Mouse (Mus musculus) thymus, postnatal 10 days (tissue): ENCODE results near the gene Rapgef3.

Source experiments
- DNase-seq, 2 experiments: peaks; one replicate each; pipeline ENCODE4 v3.0.0; 2021; ENCODE audit warnings: low spot score in 2 of 2

The Rapgef3 gene

DNA sequence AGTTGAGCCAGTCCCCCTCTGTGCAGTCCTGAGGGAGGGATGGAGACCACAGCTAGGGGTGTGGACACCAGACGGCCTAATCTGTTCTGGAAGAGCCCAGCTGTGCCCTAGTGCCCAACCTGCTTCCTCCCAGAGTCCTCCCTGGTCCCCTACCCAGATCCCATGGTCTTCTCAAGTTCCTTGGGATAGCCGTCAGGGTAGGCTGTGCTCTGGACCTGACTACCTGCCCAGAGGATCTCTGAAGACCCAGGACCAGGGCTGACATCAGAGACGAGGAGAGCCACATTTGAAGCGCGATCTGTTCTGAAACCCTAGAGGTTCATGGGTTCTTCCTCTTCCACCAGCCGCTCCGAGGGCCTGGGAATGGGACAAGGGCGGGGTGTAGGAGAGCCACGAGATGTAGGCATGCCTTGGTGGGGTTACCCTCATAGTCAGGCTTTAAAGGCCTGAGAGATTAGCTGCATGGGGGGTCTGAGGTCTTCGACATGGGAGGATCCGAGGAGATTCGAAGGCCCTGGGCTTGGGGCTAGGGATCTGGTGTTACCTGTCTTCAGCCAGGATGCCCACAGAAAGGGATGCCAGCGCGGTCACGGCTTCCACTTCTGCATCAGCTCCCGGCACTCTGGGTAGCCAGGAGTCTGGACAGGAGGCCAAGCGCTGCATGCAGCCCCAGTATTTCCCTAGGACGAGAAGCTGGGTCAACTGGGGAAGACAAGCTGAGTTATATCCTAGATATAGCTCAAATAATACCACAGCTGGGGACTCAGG lies 25.8 kb upstream of the Rapgef3 start:
- DNase-seq = no peak

DNA sequence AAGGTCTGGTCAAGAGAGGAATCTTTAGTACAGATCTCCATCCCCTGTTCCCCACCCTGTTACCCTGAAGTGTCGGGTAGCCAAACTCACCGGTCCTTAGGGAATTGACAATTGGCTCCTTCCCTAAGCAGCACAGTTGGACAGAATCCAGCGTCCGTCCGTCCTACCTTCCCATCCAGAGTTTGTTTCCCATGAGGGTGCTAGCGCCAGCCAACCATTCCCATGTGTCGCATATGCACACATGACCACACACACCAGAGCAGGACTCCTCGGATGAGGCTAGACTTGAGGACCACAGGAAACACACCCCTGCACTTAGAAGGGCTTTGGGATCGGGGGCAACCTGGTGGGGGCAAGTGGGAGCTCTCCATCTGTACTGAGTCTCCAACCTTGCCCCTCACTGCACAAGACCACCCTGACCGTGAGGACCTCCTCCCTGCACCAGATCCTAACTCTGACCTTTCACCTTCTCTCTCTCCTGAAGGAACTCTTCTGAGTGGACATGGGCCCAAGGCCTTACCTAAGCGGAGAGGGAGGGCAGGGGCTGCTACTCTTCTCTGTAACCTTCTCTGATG lies 23.4 kb upstream of the Rapgef3 start:
- DNase-seq = no peak

DNA sequence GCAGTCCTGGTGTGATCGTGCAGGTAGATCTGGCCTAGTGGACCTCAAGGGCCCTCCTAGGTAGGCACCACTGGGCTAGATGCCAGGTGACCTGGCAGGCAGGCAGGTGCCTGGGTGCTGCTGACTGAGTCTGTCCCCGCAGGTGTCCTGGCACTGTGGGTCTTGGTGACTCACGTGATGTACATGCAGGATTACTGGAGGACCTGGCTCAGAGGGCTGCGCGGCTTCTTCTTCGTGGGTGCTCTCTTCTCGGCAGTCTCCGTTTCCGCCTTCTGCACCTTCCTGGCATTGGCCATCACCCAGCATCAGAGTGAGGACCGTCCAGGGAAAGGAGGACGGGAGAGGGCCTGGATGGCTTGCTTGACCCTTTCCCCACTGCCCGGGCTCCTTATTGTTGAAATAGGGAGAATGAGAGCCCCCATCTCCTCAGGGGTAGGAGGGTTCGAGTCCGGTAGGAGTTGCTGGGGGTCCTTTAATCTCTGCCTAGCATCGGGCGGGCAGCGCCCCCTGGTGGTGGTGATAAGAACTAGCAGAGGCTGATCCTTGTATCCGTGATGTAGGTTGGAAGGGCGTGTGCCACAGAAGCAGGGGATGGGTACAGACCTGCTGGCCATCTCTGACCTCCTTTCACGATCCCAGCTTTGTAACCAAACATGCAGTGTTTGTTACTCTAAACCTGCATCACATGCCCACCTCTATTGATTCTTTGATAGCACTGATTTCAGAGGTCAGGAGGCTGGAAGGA lies 22.2 kb upstream of the Rapgef3 start:
- DNase-seq = peak in 1 of 2 experiments; percentile 75

DNA sequence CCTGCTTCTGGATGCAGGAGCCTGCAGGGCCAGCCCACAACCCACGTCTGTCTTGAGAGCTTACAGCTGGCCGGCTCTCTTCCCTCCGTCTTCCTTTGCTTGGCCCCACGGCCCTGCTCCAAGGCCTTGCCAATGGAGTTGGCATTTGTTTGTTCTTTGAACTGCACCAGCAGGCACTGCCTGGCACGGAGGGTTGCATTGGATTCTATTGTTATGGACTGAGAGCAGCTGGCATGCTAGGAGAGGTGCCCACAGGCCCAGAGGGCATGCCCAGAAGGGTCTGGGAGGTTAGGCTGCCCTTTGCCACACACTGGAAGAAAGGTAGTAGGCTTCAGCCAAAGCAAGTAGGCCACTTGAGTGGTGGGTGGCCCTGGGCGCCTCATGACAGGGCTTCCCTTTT lies 21.0 kb upstream of the Rapgef3 start:
- no peak for DNase-seq

DNA sequence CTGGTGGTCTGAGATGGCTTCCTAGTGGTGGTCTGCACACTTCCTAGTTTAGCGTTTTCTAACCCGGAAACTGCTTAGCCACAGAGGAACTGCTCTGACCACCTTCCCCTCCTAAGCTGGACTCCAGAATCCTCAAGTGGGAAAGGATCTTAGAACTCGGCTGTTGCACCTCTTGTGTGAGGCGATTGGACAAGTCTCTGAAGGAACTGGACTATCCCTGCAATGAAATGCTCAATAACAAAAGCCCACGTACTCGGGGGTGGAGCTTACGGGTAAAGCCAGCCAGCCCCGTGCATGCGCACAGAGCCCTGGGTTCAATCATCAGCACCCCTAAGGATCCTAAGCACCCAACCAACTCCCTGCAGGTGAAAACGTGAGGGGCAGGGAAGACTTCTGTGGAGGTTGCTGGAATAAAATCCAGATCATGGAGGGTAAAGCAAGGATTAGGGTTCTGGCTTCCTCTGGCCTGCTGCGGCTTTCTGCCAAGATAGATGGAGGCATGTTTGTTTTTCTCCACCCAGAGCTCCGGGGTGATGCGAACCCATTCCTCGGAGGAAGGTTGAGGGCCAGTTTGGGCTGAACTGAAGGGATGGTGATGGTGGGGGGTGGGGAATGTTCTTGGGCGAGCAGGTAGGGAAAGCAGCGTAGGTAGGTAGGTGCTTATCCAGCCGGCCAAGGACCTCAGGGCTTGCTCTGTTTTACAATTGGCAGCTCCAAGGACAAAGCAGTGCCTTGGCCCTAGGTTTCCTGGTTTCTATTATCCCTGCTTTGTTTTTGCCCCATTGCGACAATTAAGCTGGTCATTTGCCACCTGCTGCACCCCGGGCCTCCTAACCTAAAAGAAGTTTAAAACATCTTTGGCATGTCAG lies 20.3 kb upstream of the Rapgef3 start:
- DNase-seq = no peak

DNA sequence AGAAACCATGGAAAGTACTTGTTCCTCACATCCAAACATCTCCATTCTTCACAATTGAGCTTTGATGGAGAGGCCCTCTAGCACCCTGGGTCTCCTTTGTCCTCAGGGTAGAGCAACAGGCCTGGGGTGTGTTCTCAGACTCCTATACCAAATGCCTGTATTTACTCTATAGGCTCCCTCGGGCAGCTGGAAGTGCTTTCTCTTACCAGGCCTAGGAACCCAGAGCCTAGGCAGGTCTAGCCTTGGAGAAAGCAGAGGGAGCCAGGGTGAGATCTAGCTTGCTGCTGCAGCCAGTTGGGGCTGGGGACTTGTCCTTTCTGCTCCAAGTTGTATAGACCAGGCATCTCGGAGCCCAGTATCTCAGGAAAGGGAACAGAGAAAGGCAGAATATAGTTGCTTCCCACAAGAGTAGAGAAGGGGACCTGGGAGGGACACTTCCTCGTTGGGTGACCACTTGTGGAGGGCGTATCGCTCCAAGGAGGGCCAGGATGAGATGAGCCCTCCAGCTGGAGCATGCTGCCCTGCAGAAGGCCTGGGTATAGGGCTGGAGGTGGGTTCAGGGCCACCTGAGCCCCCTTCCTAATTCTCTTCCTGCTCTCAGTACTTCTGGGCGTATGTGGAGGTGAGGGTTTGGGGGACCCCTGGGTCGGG lies 19.5 kb upstream of the Rapgef3 start:
- no peak for DNase-seq

DNA sequence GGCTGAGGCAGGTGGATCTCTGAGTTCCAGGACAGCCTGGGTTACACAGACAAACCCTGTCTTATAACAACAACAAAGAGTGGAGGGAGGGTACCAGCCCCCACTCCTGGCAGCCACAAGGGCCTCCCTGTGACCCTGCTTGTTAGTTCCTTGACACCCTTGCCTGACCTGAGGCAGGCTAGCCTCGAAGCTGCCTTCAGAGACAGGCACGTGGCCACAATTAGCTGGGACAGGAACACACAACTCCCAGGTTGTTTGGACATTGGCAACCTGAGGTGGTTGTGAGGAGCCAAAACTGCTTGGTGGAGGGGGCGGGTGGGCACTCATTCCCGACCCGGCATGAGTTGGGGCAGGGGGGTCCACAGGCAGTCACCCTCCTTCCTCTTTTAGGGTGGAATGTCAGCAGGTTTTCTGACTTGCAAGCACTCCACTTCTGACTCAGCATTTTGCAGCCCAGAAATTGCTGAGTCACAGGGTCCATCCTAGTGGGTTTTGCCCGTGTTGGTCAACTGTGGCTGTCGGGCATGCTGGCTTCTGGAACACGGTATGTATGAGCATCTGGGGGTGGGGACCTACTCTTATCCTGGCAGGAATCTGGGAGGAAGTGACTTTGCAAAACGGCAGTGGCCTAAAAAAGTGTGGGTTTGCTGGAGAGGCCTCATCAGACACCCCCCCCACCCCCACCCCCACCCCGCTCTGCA lies 18.8 kb upstream of the Rapgef3 start:
- DNase-seq = no peak

DNA sequence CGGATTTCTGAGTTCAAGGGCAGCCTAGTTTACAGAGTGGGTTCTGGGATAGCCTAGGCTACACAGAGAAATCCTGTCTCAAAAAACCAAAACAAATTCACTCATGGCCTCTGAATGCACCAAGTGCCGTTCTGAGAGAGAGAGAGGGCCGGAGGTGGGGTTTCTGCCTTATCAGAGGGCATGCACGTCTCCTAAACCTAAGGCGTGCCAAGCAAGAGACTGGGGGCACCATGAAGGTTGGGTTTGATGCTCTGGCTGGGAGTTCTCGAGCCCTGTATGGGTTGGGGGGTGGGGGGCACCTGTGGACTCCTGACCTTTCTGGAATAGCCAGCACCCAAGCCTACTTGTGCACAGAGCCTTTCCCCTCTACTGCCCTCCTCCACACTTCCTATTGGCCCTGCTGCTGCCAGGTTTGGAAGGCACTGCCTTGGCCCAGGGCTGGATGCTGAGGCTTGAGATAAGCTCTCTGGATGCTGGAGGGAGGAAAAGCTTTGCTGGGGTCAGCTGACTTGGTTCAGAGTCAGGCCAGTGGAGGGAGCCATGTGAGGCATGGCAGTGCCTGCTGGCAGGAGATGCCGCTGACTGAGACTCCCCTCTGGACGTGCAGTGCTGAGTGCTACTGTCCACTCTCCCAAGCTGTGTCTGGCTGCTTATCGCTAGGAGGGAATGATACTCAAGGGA lies 18.1 kb upstream of the Rapgef3 start:
- DNase-seq = no peak

DNA sequence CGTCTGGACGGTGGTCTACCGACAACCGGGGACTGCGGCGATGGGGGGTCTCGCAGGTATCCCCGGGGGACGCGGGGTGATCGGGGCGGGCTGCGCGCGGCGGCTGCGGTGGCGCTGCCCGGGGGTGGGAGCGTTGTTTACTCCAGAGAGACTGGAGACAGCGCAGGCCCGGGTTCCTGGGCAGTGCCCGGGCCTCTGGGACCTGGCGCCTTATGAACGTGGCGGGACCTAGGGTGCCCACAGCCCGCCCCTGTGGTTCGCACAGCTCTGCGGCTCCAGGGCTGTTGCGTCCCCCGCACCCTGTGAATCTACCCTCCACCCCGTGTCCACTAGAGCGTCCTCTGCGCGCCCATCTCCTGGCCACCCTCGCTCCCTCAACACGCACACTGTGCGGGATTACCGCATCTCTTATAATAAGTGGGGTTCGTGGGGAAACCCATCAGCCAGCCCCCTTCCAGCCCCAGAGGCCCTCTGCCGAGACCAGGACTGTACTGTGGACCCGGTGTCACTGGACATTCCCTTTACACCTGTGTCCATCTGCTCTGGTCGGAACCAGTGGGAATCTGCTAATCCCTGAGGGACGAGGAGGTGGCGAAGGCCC lies 16.9 kb upstream of the Rapgef3 start:
- no peak for DNase-seq

DNA sequence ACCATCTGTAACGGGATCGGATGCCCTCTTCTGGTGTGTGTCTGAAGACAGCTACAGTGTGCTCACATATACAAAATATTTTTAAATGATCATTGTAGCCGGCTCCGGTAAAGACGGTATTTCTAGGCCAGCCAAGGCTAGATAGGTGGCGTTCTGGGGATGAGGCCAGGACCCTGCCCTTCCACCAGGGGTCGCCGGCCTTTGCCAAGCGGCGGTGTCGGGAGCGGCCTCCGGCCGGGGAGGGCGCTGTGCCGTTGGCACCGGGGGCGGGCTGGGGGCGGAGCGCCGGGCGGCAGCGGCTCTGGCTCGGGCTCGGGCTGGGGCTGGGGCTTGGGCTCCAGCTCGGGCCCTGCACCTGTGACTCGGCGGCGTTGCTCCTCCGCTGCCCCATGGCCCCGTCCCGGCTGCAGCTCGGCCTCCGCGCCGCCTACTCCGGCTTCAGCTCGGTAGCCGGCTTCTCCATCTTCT lies 16.4 kb upstream of the Rapgef3 start:
- DNase-seq = peak; percentile 90 to 98

DNA sequence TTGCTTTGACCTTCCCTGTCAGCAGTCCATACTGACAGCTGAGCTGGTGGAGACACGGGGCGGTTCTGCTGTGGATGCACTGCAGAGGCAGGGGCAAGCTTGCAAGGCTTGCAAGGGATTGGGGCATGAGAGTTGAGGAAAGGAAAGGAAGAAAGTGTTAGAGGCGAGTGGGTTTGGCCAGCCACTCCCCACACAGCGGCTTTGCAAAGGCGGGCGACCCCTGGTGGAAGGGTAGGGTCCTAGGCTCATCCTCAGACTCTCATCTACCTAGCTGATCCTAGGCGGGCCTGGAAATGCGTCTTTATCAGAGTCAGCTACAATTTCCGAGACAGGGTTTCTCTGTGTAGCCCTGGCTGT lies 15.0 kb upstream of the Rapgef3 start:
- peak; percentile 84 to 97 for DNase-seq

DNA sequence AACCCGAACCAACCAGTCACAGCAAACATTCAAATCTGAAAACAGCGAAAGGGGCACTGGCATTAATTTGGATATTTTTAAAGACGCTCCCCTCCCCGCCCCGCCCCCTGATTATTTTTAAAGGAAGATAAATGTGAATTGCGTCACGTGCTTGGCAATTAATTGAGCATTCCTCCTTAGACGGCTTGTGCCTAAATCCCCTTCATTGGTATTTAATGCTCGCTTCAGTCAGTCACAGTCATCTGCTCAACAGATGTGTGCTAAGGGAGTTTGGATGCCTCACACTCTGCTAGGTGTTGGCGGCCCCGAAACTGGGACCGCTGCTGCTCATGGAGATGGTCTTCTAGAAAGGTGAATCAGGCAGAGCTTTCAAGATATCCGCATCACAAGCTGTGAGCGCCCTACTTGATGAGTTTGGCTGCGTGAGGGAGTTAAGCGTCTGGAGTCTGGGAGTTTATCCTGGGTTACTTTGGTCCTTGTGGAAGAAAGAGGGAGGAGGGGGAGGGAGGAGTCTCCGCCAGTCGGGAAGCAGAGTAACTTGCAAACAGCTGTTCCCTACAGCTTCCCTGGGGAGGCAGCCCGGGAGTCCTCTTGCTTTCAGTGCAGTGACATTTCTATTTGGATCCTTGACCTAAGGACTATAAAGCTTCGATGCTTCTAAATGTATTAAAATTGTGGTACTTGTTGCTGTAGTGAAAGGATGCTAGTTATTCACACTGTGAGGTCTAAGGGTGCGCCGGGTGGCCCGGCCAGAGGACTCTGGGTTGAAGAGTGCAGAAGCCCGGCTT lies 14.4 kb upstream of the Rapgef3 start:
- DNase-seq = no peak

DNA sequence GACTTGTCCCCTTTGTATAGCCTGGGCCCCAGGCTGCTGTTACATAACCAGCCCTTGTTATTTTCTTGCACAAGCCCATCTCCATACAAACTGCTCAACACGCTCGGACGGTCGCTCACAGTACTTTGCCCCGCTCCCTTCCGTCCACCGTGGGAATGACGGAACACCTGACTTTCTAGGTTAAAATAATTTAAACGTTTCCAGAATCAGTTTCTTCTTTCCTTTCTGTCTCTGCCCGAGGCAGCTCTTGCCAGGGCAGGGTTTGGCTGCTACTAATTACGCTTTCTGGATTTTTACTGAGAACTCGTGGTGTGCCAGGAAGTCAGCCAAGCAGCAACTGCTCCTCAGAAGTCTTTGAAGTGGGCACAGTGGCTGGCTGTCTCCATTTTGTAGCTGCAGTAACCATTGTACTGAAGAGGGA lies 12.8 kb upstream of the Rapgef3 start:
- peak in 1 of 2 experiments; percentile 44 for DNase-seq

DNA sequence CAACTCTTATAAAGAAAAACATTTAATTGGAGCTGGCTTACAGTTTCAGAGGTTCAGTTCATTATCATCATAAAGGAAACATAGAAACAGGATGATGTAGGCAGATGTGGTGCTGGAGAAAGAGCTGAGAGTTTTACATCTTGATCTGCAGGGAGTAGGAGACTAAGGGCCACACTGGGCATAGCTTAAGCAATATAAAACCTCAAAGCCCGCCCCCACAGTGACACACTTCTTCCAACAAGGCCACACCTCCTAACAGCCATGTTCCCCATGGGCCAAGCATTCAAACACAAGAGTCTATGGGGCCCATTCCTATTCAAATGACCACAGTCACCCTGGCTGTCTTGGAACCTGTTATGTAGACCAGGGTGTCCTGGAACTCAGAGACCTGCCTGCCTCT lies 11.8 kb upstream of the Rapgef3 start:
- no peak for DNase-seq

DNA sequence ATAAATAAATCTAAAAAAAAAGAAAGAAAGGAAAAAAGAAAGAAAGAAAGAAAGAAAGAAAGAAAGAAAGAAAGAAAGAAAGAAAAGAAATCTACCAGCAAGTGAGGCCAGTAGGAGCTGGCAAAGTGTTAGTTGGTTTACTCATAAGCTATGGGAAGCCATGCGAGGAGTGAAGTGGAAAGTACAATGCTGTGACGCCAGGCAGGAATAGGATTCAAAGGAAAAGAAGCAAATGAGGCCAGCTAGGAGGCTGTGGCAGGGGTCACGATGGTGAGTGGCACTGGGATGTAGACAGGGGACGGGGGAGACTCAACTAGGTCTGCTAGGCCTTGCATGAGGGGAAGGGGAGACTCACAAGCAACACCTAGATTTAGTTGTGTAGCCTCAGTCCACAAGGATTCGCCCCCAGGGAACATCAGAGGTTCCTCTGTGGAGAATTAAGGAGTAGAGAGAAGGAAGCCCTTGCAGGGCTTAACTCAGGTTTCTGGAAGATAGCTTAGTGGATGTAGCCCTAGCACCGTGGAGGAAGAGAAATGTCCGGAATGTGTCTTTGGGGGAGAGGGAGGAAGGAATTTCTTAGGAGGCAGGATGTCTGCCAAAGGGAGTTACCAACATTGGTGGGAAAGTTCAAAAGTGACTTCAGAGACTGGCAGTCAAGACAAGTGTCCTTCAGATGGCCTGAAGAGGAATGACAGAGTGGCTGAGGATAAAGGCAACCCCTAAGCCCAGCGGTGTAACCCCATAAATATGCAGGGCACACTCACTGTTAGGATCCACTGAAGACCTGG lies 10.7 kb upstream of the Rapgef3 start, which contains the start of gene Slc48a1:
TSS of gene Slc48a1 (plus strand) at position 210 of the 788 bp plus-strand sequence.
- DNase-seq = no peak

DNA sequence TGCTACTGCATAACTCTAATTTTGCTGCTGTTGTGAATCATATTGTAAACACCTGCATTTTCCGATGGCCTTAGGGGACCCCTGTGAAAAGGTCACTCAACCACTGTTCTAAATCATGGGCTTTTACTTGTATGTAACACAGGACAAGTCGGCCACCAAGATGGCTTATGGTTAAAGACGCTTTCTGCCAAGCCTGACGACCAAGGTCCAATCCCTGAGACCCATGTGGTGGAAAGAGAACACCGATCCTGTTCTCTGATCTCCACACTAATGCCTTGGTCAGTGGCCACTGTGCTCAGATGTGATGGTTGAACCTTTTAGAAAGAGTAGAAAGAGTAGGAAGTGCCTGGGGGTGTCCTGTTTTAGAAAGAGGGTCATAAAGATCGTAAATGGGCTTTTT lies 9.1 kb upstream of the Rapgef3 start:
- no peak for DNase-seq

DNA sequence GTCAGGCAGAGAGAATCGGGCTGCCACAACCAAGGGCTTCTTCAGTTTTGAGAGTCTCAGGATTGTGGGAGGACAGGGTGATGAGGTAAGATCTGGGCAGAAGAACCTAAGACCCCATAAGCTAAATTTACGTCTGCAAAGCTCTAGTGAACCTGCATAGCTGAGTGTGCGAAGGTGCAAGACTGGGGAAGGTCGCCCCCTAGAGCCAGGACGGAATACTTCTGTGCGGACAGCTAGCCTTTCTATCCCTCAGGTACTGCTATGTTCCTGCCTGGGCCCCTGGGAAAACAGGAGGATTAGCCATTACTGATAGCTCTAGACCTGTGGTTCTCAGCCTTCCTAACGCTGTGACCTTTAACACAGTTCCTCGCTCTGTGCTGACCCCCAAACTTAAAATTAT lies 8.7 kb upstream of the Rapgef3 start:
- peak; percentile 49 to 87 for DNase-seq

DNA sequence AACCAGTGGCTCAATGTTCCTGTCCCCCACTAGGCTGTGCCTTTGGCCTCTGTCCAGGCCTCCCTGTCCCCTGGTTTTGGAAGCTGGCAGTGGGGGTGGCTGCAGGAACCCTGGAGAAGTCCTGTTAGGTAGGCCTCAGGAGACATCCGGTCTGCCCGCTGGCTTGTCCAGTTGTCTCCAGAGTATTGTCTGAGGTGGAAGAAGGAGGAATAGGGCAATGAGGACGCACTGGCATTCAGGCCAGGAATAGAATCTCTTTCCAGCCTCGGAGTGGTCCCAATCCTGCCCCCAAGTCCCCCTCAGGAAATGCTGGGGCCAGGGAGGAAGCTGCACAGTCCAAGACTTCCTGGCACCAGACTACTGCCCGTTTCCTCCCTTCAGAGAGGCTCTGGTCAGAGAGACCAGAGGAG lies 6.2 kb upstream of the Rapgef3 start:
- DNase-seq = no peak
